Mouse (Mus musculus): ENCODE data around the gene Klhl32.

GRCm38 (mm10) chr4:24577594-24577993, 273.3 kb downstream of the Klhl32 start:
- TF ChIP-seq TCF12 (IDR thresholded peaks at IDR 0.05; ENCODE audit: insufficient read depth, poor library complexity, severe bottlenecking), result no peak
- no peak for TF ChIP-seq MYOG (IDR thresholded peaks at IDR 0.05; ENCODE audit: control insufficient read depth in 1 of 3, insufficient read depth in 1 of 3, insufficient read length in 2 of 3, low read depth in 2 of 3)

Measured in myocyte (in vitro differentiated cells).